Mouse (Mus musculus) right cerebral cortex, adult 18-20 months (tissue): ENCODE data around the gene B9d1.
A peak's percentile ranks its signal among the peaks of the same experiment; 100 is the strongest.

ENCODE experiments used
- DNase-seq: peaks from one replicate; pipeline ENCODE4 v3.0.0; 2022; ENCODE audit warnings: mixed read lengths

B9d1 gene

DNA sequence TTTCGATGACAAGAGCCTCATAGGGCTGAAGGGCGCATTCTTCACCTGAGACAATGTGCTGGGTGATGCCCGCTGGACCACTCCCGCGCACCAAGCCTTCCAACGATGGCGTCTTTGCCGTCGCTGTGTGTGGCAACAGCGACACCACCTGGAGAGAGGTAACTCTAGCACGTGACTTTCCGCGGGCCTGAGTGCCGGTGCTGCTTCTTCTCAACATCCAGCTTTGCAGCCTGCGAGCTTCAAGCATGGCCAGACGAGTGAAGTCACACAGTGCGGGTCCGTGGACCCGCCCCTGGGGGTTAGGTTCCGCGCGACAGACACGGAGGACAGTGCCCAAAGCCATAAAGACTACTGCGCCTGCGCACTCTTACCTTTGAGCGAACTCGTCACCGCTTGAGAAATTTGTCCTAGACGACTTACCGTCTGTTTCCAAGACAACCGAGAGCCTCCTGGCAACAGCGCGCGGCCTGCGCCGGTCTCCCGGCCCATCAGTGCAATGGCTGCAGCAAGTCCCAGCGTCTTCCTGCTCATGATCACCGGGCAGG is at the start of gene B9d1:
TSS of gene B9d1 (plus strand) at position 432 of the 545 bp plus-strand sequence.
- DNase-seq = peak; percentile 96

DNA sequence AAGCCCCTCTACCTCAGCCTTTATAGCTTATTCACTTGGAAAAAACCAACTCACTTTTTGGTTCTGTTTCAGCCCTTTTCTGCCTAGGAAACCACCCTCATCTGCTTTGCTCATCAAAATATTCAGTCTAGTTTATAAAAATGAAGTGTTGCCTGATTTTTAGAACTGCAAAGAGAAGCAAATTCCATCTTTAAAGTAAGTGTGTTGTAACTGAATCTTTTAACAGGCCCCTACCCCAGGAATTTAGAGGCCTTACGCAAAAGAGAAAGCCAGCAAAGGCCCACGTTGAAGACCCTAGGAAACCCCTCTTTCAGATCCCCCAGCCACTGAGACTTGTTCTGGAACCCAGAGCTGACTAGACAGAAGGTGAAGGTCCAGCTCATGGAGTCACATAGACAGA is 40.9 kb upstream of the B9d1 start:
- no peak for DNase-seq

DNA sequence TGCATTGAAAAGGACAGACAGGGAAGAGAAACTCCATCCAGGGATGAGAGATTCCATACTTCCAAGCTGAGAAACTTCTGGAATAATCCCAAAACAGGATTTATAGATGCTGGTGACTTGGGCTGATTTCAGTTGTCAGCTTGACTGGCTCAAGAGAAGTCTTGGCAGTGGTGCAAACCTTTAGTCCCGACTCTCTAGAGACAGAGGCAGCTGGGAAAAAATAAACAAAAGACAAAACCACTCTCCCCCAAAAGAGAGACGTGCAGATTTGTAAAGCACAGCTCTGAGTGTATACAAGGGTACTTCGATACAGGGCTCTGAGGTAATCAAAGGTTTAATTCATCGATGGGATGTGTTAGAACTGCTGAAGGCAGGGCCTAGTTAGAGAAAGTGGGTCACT is 39.5 kb upstream of the B9d1 start:
- DNase-seq = no peak

GRCm38 (mm10) chr11:61468534-61468933 is 36.4 kb upstream of the B9d1 start:
- DNase-seq = no peak

DNA sequence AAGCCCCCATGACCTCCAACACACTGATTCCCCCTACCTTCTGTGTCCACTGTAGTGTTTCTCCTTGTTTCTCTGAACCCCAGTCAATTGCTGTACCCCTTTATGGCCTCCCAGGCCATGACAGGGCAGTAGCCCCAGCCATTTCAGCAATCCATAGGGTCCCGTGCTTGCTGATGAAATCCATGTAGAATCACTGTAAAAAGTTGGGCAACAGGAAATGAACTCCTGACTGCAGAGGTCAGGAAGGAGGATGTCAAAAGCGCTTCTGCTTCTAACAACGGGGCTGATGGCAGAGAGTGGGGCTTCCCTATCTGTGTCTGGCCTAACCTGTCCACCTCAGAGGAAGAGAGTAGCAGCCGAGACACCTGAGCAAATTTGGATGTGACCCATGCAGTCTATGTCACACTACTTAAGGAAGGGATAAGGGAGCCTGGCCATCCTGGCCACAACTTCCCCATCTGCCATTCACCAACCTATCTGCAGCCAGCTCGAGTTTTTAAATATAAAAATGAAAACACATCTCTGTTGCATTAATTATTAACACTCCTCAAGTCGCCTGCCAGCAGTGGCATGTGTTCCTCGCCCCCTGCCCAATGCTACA is 35.5 kb upstream of the B9d1 start:
- no peak for DNase-seq

- no peak for DNase-seq
Measured at GRCm38 (mm10) chr11:61470880-61471279, 34.1 kb upstream of the B9d1 start.

DNA sequence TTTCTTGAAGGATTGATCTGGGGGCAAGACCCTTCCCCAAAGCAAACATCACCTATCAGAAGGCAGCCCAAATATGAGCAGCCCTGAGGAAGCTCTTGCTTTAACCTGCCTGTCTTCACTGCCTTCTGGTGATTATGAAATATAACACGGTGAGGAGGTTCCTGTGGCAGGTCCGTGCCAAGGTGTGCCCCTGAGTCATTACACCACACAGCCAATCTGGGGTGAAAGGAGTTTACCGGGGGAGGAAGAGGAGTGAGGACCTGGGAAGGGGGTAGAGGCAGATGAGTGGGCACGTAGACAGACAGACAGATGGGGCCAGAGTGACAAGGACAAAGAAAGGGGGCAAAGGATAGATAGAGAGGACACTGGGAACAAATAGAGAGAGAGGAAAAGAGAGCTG is 31.3 kb upstream of the B9d1 start:
- DNase-seq = no peak

- DNase-seq = no peak
Measured at GRCm38 (mm10) chr11:61476786-61477382, 28.1 kb upstream of the B9d1 start.

GRCm38 (mm10) chr11:61477566-61478508 is 27.1 kb upstream of the B9d1 start:
- DNase-seq = no peak

DNA sequence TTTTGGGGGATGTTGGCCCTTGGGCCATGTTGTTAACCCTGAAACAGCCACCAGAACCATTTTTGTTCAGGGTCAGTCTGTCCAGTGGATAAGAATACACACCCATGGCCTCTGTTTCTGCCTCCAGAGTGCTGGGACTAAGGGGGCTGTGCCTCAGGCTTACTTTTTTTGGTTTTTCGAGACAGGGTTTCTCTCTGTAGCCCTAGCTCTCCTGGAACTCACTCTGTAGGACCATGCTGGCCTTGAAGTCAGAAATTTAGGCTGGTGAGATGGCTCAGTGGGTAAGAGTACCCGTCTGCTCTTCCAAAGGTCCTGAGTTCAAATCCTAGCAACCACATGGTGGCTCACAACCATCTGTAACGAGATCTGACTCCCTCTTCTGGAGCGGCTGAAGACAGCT is 26.2 kb upstream of the B9d1 start:
- DNase-seq = no peak

GRCm38 (mm10) chr11:61481239-61482090 is 23.5 kb upstream of the B9d1 start:
- no peak for DNase-seq

GRCm38 (mm10) chr11:61483226-61483845 is 21.6 kb upstream of the B9d1 start:
- no peak for DNase-seq

GRCm38 (mm10) chr11:61484256-61484612 is 20.7 kb upstream of the B9d1 start:
- DNase-seq = no peak

DNA sequence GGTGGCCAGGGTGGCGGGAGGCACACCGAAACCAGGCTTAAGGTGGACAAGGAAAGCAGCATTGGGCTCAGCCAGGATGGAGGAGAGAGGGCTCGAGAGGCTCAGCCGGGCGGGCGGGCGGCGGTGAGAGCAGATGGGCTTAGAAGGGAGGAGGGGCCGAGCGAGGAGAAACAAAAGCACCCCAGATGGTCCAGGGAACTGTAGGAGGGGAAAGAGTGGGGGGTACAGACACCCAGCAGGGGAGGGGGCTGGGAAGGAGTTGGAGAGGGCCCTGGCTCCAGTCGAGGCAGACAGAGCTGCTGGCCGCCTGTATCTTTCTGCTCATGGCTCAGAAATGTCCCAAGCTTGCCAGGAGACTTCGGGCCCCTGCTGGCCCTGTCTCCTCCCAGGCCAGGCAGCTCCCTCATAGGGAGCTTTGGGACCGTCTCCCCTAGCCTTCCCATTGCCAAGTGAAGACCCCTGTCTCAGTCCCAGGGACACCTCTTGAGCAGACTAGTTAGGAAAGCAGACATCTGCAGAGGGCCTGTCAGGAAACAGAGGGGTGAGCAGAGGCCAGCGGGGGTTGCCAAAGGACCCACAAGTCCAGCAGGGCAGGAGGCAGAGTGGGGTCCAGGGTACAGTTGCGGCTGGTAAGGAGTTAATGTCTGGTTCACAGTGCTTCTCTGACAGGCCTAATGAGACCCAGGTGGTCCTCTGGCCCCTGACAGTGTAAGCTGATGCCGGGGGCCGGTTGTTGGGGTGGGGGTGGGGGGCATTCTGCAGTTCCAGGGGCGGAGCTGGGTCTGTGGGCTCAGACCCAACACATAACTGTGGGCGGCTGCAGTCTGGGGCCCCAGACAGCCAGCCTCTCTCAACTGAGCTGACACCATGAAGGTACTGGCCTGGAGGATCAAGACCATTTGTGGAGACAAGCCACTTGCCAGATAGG is 20.1 kb upstream of the B9d1 start, which contains the start of gene Mfap4:
TSS of gene Mfap4 (plus strand) at position 819 of the 928 bp plus-strand sequence.
- peak; percentile 80 for DNase-seq

GRCm38 (mm10) chr11:61485541-61486457 is 19.1 kb upstream of the B9d1 start:
- no peak for DNase-seq

GRCm38 (mm10) chr11:61486458-61487219 is 18.3 kb upstream of the B9d1 start:
- DNase-seq = no peak

DNA sequence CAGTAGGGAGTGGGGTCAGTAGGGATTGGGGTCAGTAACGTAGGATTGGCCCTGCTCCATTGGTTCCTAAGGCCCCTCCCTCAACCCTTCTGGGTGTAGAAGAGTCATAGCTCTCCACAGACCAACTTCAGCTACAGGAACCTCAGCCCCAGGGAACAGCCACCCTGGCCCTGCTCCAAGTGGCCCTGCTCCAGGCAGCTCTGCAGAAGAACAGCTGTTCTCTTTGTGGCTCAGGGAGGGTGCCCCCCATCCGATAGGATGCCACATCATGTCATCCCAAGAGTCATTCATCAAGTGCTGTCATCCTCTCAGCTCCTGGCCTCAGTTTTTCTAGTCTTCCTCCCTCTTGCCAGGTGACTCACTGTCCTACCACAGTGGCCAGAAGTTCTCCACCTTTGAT is 17.5 kb upstream of the B9d1 start:
- peak; percentile 47 for DNase-seq

DNA sequence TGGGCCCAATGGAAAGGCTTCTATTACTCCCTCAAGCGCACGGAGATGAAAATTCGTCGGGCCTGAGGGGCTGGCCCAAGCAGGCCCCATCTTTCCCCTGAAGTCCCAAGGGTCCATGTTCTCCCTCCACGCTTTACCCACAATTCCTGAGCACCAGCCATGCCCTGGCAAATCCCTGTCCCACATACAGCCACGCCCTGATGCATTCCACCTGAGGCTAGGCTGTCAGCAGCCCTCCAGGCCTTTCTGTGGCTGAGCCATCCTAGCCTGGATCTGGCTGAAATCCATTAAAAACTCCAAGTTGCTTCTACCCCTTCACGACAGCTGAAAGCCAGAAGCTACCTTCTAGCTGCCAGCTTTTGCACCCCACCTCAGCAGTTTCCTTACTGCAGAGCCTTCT is 17.0 kb upstream of the B9d1 start:
- DNase-seq = no peak

- DNase-seq = no peak
Measured at GRCm38 (mm10) chr11:61489085-61489484, 15.9 kb upstream of the B9d1 start.
